Mouse (Mus musculus): ENCODE results near the gene Dnmt1.
A peak's percentile ranks its signal among the peaks of the same experiment; 100 is the strongest.

Dnmt1 gene

DNA sequence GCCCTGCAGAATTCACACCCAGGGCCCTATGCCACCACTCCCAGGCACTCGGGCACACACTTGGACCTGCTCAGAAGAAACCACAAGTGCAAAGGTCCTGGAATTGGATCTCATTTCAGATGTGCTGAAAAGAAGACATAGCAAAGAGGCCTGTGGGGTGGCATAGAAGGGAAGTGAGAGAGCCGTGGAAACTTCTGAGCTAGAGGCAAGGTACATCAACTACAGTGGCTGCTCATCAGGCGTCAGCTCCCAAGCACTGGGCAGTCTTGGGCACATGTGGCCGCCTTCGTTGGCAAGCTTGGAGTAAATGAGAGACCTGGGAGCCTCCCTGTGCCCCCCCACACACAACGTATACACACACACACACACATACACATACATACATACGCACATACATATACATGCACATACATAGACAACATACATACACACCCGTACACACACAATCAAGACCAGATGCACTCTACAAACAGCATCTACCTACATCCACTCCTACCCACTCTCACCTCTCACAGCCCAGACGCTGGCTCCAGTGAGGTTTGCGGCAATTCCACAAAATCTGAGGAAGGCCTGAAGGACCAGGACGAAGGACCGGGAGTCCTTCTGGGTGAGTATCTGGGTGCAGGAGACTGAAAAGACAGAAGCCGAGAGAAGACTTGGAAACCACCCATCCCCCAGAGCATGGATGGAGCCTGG lies 80.4 kb downstream of the Dnmt1 start, which contains the start of gene Angptl6:
Gene Angptl6, minus strand, starts transcription at position 631 of the 696 bp plus-strand sequence.
- no peak for DNase-seq (ENCODE audit: low read depth)

DNA sequence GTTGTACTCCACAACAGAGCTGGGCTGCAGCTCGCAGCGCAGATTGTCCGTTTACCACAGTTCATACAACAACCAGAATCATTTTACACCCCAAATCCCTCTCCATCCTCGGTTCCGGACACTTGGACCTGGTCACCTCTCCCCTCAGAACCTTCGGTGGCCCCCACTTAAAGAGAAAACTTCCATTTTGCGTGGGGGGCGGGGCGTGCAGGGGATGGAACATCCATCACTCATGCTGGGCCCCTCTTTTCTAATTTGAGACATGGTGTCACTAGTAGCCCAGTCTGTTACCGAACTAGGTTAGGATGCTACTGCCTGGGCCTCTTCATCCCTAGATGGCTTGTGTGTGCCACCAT lies 81.0 kb downstream of the Dnmt1 start:
- DNase-seq (ENCODE audit: low read depth): no peak

DNA sequence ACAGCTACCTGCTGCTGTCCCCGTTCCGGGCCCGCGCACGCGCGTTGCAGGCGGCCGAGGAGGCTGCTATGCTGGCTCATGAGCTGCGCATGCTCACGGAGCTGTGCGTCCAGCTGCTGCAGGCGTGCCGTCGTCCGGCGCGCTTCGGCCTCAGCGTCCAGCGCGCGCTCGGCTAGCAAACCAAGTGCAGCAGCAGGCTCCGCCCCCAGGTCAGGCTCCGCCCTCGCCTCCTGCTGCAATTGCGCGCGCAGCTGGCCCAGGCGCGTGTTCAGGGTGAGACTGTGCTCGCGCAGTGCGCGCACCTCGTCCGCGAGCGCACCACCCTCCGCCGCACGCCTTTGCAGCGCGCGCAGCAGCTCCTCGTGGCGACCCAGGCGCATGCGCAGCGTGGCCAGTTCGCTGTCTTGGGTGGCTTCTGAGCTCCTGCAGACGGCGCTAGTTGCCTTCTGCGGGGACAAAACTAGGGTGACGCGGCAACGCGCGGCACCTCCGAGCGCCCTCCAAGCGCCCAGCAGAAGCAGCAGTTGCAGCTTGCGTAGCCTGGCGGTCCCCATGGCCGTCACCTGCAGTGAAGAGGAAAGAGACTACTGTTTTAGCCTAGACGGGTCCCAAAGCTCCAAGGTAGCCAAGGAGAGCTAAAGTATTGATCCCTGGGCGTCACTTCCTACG lies 81.5 kb downstream of the Dnmt1 start:
- DNase-seq (ENCODE audit: low read depth): peak; percentile 100

DNA sequence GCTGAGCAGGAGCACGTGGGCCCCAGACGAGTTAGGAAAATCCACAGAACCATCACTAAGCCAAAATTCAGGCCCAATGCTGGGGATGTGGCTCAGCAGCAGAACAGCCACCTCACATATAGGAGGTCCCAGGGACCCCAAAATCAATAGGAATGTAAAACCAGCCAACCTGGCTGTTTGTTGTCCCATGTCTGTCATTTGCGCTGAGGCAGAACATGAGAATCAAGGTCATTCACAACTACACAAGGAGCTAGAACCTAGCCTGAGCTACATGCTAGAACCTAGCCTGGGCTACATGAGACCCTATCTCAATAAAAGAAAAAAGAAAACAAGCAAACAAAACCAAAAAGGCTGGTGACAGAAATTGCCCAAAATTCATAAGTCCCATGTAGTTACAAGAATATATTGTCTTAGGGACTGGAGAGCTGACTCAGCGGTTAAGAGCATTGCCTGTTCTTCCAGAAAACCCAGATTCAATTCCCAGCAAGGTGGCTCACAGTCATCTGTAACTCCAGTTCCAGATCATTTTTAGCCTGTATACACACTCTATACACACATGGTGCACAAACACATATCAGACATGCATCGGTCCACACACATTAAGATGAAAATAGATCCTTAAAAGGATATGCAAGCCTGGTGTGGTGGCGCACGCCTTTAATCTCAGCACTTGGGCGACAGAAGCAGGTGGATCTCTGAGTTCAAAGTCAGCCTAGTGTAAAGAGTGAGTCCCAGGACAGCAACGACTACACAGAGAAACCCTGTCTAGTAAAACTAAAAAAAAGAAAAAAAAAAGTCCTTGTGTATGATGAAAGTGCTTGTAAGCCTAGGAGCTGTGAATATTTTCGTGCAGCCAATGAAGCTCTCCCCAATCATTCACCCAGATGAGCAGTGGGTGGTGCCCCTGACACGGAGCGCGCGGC lies 82.3 kb downstream of the Dnmt1 start:
- DNase-seq (ENCODE audit: low read depth): no peak

- DNase-seq (ENCODE audit: low read depth): no peak
Measured at GRCm38 (mm10) chr9:20876318-20877117, 83.2 kb downstream of the Dnmt1 start.

DNA sequence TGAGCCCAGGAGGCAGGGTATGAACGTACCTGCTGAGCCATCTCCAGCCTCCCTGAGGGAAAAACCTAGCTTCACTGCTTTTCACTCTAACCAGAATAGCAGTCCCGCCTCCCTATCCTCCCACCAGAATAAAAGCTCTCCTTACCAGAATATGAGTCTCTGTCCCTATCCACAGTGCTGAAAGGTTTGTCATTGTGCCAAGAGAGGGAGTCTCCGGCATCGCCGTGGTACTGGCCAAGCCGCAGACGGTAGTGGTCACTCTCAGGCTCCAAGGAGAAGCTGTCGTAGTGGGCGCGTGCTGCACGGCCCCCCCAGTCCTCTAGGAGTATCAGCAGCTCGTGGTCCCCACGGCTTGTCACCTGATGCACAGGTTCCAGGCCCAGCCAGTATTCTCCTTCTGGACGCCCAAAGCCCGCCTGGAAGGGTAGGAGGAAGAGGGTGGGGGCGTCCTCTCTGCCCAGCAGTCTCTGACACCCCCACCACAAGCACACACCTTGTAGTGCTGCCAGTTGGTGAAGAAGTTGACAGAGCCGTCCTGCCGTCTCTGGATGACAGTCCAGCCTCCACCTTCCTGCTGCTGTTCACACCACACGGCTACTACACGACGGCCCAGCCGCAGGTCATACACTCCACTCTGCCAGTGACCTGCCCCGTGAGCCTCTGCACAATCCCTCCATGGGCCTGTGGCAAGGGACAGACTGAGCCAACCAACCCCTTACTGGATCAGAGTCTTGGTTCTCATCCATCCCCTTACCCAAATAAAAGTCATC lies 84.5 kb downstream of the Dnmt1 start:
- DNase-seq (ENCODE audit: low read depth): no peak

DNA sequence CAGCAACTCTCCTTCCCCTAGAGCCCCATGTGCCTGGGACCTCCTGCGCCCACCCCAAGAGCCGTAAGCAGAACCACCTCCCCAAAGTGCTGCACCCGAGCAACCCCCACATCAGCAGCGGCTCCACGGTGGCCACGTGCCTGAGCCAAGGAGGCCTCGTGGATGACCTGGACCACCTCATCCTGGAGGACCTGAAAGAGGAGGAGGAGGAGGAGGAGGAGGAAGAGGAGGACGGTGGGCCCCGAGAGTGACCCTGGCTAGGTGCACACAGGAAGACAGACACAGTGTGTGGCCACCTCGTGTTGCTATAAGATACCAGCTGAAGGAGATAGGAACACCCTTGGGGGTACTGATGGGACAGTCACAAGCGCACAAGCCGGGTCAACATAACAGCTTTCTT lies 86.2 kb downstream of the Dnmt1 start:
- no peak for DNase-seq (ENCODE audit: low read depth)

DNA sequence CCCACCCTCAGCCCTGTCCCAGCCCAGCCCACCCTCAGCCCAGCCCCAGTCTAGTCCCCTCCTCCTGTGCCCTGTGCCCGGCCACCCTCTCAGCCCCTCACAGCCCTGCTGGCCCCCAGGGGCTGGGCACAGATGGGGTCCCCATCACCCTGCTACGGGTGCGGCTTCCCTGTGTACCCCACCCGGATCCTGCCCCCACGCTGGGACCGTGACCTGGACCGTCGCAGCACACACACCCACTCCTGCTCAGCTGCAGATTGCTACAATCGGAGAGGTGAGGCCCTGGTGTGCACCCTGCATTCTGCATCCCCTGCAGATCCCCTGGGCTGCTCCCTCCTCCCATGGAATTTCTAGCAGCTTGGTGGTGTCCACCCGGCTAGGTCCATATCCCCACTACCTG lies 86.7 kb downstream of the Dnmt1 start:
- DNase-seq (ENCODE audit: low read depth): no peak

GRCm38 (mm10) chr9:20870211-20871173 lies 89.2 kb downstream of the Dnmt1 start:
- DNase-seq (ENCODE audit: low read depth): no peak

DNA sequence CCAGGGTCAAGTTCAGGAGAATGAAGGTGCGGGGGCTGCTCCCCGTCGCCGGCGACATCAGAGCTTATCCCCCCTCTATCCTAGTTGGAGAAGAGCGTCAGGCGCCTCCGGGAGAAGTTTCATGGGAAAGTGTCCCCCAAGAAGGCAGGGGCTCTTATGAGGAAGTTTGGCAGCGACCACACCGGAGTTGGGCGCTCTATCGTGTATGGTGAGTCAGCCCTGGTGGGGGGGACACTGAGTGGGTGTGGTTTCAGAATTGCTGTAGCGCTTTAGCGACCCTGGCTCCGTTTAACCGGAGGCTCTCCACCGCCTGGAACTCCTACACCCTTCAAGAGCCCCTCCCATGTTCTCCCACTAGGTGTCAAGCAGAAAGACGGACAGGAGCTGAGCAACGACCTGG lies 90.4 kb downstream of the Dnmt1 start:
- peak; percentile 47 for DNase-seq (ENCODE audit: low read depth)

GRCm38 (mm10) chr9:20868448-20869001 lies 91.2 kb downstream of the Dnmt1 start, which contains the start of gene A230050P20Rik:
A230050P20Rik (plus strand) TSS chr9:20868642.
- peak; percentile 71 for DNase-seq (ENCODE audit: low read depth)

DNA sequence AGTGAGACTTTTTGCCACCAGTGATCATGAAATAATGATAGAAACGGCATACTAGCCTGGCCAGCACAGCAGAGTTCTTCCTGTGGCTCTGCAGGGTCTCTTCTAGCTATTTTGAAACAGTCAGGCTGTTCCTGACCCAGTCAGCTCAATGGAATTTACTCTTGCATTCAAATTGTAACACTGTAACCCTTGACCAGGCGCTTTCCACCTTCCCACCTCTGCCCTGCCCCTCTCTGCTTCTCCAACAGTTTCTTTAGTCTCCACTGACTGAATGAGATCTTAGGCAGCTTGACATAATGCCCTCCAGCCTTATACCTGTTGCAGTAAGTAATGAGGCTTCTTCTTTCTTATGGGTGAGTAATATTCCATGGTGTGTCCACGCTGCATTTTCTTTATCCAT lies 92.8 kb downstream of the Dnmt1 start:
- DNase-seq (ENCODE audit: low read depth): no peak

DNA sequence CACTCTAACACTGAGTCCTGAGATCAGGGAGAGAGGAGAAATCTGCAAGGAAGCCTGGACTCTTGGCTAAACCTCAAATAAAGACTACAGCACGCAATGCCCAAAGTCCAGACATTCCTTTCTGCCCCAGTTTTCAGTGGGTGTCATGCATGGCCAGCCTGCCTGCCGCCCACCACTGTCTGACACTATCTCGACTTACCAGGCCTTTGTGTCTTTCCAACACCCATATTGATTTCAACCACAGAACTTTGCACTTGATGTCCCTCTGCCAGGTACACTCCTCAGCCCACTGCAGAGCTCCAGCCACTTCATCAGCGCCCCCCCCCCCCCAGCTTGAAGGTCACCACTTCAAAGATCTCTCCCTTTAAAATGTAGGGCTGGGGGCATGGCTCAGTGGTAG lies 97.5 kb downstream of the Dnmt1 start:
- DNase-seq (ENCODE audit: low read depth): no peak

DNA sequence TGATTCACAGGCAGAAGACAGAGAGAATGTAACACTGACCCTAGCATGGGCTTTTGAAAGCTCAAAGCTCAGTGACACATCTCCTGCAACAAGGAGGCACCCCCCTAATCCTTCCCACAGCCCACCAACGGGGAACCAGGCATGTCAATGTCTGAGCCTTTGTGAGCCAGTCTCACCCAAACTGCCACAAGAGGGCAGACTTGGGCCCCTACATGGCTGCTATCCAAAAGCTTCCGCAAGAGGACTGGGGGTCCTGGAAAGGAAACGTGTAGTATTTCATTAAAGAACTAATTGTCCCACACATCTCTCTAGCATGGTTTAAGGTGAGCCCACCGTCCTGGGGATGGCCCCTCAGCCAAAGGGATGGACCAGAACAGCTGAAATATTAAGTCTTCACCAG lies 97.9 kb downstream of the Dnmt1 start:
- peak; percentile 59 for DNase-seq (ENCODE audit: low read depth)

DNA sequence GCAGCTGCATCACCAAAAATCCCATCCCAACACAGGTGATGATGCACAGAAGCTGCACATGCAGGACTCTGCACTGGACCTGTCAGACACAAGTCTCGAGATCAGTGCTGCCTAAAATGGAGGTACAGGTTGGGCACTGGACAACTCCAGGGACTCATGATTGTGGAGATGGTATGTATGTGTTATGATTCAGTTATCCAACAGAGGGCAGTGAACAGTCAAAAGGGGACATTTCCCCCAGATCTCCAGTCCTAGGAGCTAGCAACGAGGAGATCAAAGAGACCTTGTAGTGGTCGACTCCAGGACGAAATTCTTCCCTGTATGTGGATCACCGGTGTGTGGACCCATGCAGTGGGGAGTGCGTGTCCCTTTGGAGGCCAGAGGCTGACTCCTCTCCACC lies 99.8 kb downstream of the Dnmt1 start:
- no peak for DNase-seq (ENCODE audit: low read depth)
